Mouse (Mus musculus) ES-E14 (cell line): ENCODE measurements around the gene Ccdc85c. TPM values are rescaled to one million over a fixed set of nuclear protein-coding genes. Genes with fewer than 3 reads are reported as not detected.

Experiments used
- DNase-seq: peaks from one replicate; pipeline ENCODE4 v3.0.0-alpha.2; 2013; ENCODE audit warnings: low read depth, low spot score
- H3K27ac ChIP-seq: 2 replicates; pipeline ENCODE4 v1.5.1; 2012; ENCODE audit warnings: low read depth, mild to moderate bottlenecking, low read length, moderate library complexity, mixed read lengths; ENCODE audit not compliant: poor library complexity, insufficient read depth, severe bottlenecking
- H3K36me3 ChIP-seq: 2 replicates; pipeline ENCODE4 v1.6.1; 2012; ENCODE audit warnings: mild to moderate bottlenecking, low read length, moderate library complexity, mixed read lengths; ENCODE audit not compliant: control insufficient read depth, poor library complexity, insufficient read depth, severe bottlenecking
- H3K4me1 ChIP-seq, 2 experiments: fragments of 150-350 bp in 1 of 2; sonication (generic) in 1 of 2; 2 replicates each; pipeline ENCODE4 v1.6.1; 2012; ENCODE audit warnings: low read length in 2 of 2, mild to moderate bottlenecking in 1 of 2, mixed read lengths in 1 of 2; ENCODE audit not compliant: control insufficient read depth in 2 of 2, insufficient read depth in 2 of 2, poor library complexity in 1 of 2
- H3K4me3 ChIP-seq, 2 experiments: fragments of 150-350 bp in 1 of 2; sonication (generic) in 1 of 2; 2 replicates each; pipeline ENCODE4 v1.5.1; 2012; ENCODE audit warnings: low read length in 2 of 2, low read depth in 1 of 2, mild to moderate bottlenecking in 1 of 2, mixed read lengths in 1 of 2; ENCODE audit not compliant: insufficient read depth in 1 of 2, poor library complexity in 1 of 2, severe bottlenecking in 1 of 2
- H3K9ac ChIP-seq: 2 replicates; pipeline ENCODE4 v1.6.1; 2012; ENCODE audit warnings: low read depth, mild to moderate bottlenecking, low read length, mixed read lengths; ENCODE audit not compliant: poor library complexity, insufficient read depth, severe bottlenecking
- H3K9me3 ChIP-seq: fragments of 150-350 bp; sonication (generic); 2 replicates; pipeline ENCODE4 v1.6.1; 2012; ENCODE audit warnings: low read depth, mild to moderate bottlenecking, low read length; ENCODE audit not compliant: control insufficient read depth, insufficient read depth
- CHD2 ChIP-seq: IDR thresholded peaks from 2 replicates; pipeline ENCODE4 v1.6.1; 2014; ENCODE audit warnings: mild to moderate bottlenecking, low read depth, low read length, inconsistent platforms
- HCFC1 ChIP-seq: IDR thresholded peaks from 2 replicates; pipeline ENCODE4 v1.6.1; 2012; ENCODE audit warnings: low read length, inconsistent platforms, borderline replicate concordance; ENCODE audit not compliant: insufficient read depth
- MAFK ChIP-seq: IDR thresholded peaks from 2 replicates; pipeline ENCODE4 v1.6.1; 2014; ENCODE audit warnings: mild to moderate bottlenecking, low read depth, low read length, inconsistent platforms; ENCODE audit not compliant: insufficient read depth
- ZC3H11A ChIP-seq: IDR thresholded peaks from 2 replicates; pipeline ENCODE4 v1.6.1; 2012; ENCODE audit warnings: low read depth, mild to moderate bottlenecking, inconsistent platforms, low read length, borderline replicate concordance
- ZNF384 ChIP-seq: IDR thresholded peaks from 2 replicates; pipeline ENCODE4 v1.6.1; 2012; ENCODE audit warnings: low read depth, low read length, inconsistent platforms
- in situ Hi-C, 2 experiments: fragments of 600-800 bp; cut with MboI; formaldehyde crosslinking; loops; one replicate each; pipeline ENCODE4 v1.15.1; 2025; ENCODE audit warnings: low sequenced_read_pairs in 2 of 2, inconsistent platforms in 1 of 2; ENCODE audit not compliant: unreplicated experiment in 2 of 2
- total RNA-seq: library from RNA; depleted of rRNA; stranded (reverse); fragments of 300-350 nt; gene quantifications from 2 replicates; pipeline ENCODE4 v1.2.3, GENCODE M21; 2012

The Ccdc85c gene
- total RNA-seq, 1 experiment = 21.9 TPM

DNA sequence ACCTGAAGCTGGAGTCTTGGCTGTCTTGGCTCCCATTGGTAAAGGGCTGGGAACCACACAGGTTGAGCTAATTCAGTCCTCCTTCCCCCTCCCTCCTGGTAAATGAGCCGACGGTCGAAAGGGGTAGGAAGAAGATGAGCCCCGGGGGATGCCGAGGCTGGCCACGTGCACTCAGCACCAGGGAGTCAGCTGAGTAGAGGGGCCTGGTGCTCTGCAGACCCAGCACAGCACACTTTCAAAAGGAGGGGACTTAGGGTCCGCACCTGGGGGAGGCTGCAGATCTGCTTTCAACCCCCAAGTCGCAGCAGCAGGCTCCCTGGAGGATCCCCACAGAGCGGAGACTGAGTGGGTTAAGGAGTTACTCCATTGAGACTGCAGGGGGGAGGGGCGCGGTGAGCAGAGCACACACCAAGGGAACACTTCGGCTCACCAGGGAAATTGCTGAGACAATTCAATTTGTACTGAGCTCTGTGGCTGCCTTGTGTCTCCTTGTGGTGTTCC, 2.2 kb upstream of the Ccdc85c start:
- Histone ChIP-seq H3K27ac (no peak overlapping the region), H3K9ac (peak overlapping the region; percentile 38), H3K4me1 (peaks cover 12 to 26% of the 10 kb centered on the region in 2 experiments), H3K36me3 (no peaks in the 10 kb centered on the region), H3K4me3 (peak overlapping the region; percentile 11 to 51; a peak in 3 of 4 replicates), H3K9me3 (no peaks in the 10 kb centered on the region)
- TF ChIP-seq ZNF384 (no peak), CHD2 (no peak), MAFK (no peak), HCFC1 (no peak), ZC3H11A (no peak)
- no peak for DNase-seq
- in situ Hi-C loops = no loop called here

DNA sequence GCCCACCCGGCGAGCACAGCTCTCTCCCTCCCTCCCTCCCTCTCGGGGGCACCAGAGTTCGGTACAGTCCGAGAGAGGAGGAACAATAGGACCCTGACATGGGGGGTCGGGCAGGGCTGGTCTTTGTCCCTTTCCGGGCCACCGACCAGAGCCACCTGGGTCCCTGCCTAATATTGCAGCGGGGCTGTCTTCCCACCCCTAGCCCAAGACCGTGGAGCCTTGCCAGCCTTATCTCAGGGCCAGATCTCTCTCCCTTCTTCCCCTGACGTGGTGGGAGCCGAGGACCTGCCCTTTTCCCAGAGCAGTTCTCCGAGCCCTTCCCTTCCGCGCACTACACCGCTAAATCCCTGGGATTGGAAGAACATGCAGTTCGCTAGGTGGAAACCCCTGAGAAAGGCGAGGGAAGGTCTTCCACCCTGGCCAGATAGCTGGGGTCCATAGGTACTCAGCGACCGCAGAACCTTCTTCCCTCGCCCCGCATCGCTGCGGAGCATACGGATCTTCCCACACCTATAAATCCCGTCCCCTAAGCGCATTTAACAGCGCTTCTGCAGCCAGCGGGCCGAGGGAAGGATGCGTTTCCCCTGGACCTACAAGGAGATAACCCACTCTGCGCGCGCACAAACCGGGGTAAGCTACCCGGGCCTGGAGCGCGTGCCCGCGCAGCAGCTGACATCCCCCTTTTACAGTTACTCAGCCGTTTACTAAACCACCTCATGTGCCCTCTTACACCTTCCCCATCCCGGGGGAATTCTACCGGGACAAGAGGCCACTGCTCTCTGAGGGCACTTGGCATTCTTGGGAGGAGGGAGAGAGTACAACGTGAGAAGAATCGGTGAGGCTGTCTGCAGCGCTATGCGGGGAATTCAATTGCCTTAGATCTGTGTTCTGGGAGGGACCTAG, 946 bp upstream of the Ccdc85c start:
- H3K36me3 ChIP-seq = peaks cover 8% of the 10 kb centered on the region; the same call in 1 of the 2 replicates
- no peaks in the 10 kb centered on the region for H3K9me3 ChIP-seq
- TF ChIP-seq ZNF384 (no peak), CHD2 (no peak), HCFC1 (no peak), ZC3H11A (no peak), MAFK (no peak)
- DNase-seq = no peak
- H3K4me1 ChIP-seq = peaks cover 12 to 35% of the 10 kb centered on the region in 2 experiments
- in situ Hi-C loops = no loop called here
- peak overlapping the region; percentile 65 for H3K9ac ChIP-seq
- 0 out of 2 replicates have a peak overlapping the region, but pooled peaks have one; percentile 16 for H3K27ac ChIP-seq
- H3K4me3 ChIP-seq = peak overlapping the region; percentile 67 to 73

DNA sequence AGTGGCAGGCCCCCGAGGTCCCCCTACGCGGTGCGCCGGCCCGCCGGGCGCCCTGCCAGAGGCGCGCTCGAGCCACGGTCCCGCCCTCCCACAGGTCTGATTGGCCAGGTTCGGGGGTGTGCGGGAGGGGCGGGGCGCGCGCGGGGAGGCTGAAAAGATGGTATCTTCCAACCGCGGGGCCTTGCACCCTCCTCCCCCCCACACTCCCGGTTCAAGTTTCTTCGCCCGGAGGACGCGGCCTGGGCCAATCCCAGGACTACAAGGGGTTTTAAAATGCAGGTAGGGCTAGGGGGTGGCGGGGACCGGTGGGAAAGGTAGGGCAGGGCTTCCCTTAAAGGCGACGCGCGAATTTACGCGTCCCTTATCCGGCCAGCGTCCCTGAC, 274 bp upstream of the Ccdc85c start:
- Histone ChIP-seq H3K4me3 (peak overlapping the region; percentile 67 to 86), H3K9ac (peak overlapping the region; percentile 65; the same call in 1 of the 2 replicates), H3K4me1 (peaks cover 12 to 31% of the 10 kb centered on the region in 2 experiments), H3K27ac (0 out of 2 replicates have a peak overlapping the region, but pooled peaks have one; percentile 16), H3K36me3 (peaks cover 8% of the 10 kb centered on the region; the same call in 1 of the 2 replicates), H3K9me3 (no peaks in the 10 kb centered on the region)
- TF ChIP-seq HCFC1 = no peak
- peak; percentile 66; the same call in 1 of the 2 replicates for TF ChIP-seq CHD2
- DNase-seq = peak; percentile 94
- in situ Hi-C loops = no loop called here

DNA sequence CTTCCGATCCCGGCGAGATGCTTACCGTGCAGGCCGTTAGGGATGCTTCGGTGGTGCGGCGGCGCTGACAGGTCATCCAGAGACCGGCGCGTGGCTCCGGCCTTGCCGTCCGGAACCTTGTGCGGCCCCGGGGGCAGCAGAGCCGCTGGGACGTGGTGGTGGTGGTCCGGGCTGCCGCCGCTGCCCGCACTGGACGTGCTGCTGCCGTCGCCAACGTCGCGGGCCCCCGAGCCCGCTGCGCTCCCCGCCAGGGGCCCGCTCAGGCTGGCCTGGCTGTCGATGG, 971 bp downstream of the Ccdc85c start:
- peaks cover 12 to 31% of the 10 kb centered on the region in 2 experiments for H3K4me1 ChIP-seq
- TF ChIP-seq MAFK = no peak
- TF ChIP-seq ZNF384 = no peak
- TF ChIP-seq ZC3H11A = no peak
- TF ChIP-seq HCFC1 = no peak
- H3K9me3 ChIP-seq = no peaks in the 10 kb centered on the region
- no peak overlapping the region for H3K27ac ChIP-seq
- H3K9ac ChIP-seq = peak overlapping the region; percentile 78
- no peak for DNase-seq
- in situ Hi-C loops = no loop called here
- H3K36me3 ChIP-seq = peaks cover 8% of the 10 kb centered on the region; the same call in 1 of the 2 replicates
- peak overlapping the region; percentile 78 to 86 for H3K4me3 ChIP-seq
